In the genomic region with DNA sequence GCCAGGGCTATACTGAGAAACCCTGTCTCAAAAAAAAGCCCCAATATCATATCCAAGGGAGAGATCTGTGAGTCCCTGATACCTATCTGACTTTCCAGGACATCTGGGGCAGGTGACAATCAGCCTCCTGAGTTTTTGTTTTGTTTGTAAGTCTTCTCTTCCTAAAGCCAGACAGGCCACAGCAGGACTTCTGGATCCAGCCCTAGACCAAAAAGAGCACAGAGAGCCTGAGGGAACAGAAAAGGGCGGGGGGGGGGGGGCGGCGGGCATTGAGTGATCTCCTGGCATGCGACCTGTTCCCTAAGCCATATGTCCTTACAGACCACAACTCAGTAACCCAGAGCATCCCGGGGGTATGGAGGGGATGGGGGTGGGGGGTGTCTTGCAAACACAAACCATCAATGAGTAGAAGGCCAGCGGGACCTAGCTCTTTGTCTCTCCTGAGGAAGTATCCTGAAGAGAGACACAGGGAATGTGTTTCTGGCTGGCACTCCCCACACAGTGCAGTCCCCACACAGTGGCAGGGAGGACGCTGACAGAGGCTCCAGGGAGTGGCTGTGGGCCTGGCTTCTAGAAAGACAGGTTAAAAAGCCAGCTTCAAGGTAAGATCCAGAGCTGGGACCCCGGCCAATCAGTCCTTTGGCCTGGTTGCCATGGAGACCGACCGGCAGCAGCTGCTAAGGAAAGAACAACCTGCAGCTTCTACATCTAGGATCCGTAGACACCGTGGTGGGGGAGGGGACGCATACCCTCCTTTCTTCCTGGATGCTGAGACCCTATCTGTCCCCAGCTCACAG, we compare ENCODE assay signal across 9 mouse cellular contexts. TPM values are rescaled to one million over a fixed set of nuclear protein-coding genes. Genes with fewer than 3 reads are reported as not detected.
DNase-seq lines count a peak whose midpoint lies in the region; TF ChIP-seq lines count a peak whose summit lies in the region.
"Had no signal": no experiment of that assay in that cellular context is flagged by ENCODE, and none has a peak within 500 bp of the region (broad histone marks: within the 10 kb centered on the region; RNA-seq: fewer than 3 reads in every experiment).

No protein-coding gene starts in this region.

- H3K27ac ChIP-seq in cortical plate, adult 2 months (ENCODE audit: insufficient read depth, low read length): peak overlapping the region; percentile 98
- H3K27ac ChIP-seq: liver, embryonic 13.5 days had no signal

- peak; percentile 70 to 77 for DNase-seq in right cerebral cortex, postnatal 10 days (ENCODE audit: low spot score in 2 of 2)
- DNase-seq in right cerebral cortex, postnatal 36 days (ENCODE audit: low spot score in 2 of 2): no peak
- peak; percentile 27 to 55 for DNase-seq in kidney, postnatal 25 days
- peak; percentile 70 for DNase-seq in retina, postnatal 1 day
- no peak for DNase-seq in gastrocnemius, adult 18-20 months (ENCODE audit: low spot score)
- DNase-seq in spleen, postnatal 10 days (ENCODE audit: low spot score in 2 of 2): no peak
- no peak for DNase-seq in spleen, adult 18-20 months
- DNase-seq: liver, embryonic 13.5 days had no signal

- no peak overlapping the region for H3K4me3 ChIP-seq in cortical plate, adult 2 months (ENCODE audit: insufficient read depth, low read length)
- H3K4me3 ChIP-seq: liver, embryonic 13.5 days had no signal

- TF ChIP-seq POLR2A in cortical plate, adult 2 months (IDR thresholded peaks at IDR 0.05; ENCODE audit: extremely low read depth, insufficient read depth, low read length): 0 out of 2 replicates have a peak, but pooled peaks have one; percentile 21

- H3K4me1 ChIP-seq in cortical plate, adult 2 months (ENCODE audit: control insufficient read depth, insufficient read depth, low read length): peaks cover 30% of the 10 kb centered on the region

- no peak for TF ChIP-seq CTCF in cortical plate, adult 2 months (IDR thresholded peaks at IDR 0.05; ENCODE audit: extremely low read depth, insufficient read depth, low read length)

RNA-seq across cellular contexts. Expression of a gene that starts 18.3 kb away (rescaled TPM):
- polyA plus RNA-seq in cortical plate, adult 2 months (2012; rRNA removed): 901 and 956 TPM in 2 replicates
- 1 to 10 TPM; 2.5 to 3.5 TPM for total RNA-seq in gastrocnemius, adult 18-20 months (2021)

RNA-seq across cellular contexts. Expression of a gene that starts 46.7 kb away (rescaled TPM):
- 78.7 and 81.5 TPM in 2 replicates for polyA plus RNA-seq in cortical plate, adult 2 months (2012; rRNA removed)
- total RNA-seq in gastrocnemius, adult 18-20 months (2021): 1 to 10 TPM; 2.9 to 4.4 TPM

RNA-seq across cellular contexts. Expression of a gene that starts 53.7 kb away (rescaled TPM):
- polyA plus RNA-seq in cortical plate, adult 2 months (2012; rRNA removed): 8.9 and 9.3 TPM in 2 replicates
- total RNA-seq in gastrocnemius, adult 18-20 months (2021): 1 to 10 TPM; 2.5 to 2.6 TPM

Comparison
In these comparisons a context has a peak if more than half of its experiments do, and no peak if none do; other contexts are left out.
1. DNase-seq: peak in right cerebral cortex, postnatal 10 days (2 of 2), kidney, postnatal 25 days (2 of 2) and retina, postnatal 1 day (single experiment); none in right cerebral cortex, postnatal 36 days (0 of 2), gastrocnemius, adult 18-20 months (single experiment), spleen, postnatal 10 days (0 of 2) and spleen, adult 18-20 months (0 of 2).